Mouse (Mus musculus) heart, postnatal 0 days (tissue): ENCODE data around the gene Tspoap1. TPM values are rescaled to one million over a fixed set of nuclear protein-coding genes. Genes with fewer than 3 reads are reported as not detected.

Experiments used
- ATAC-seq: fragments of 200-750 bp; cut with Nextera tagmentation; 2 replicates; pipeline ENCODE4 v1.8.0; 2017; ENCODE audit warnings: low read depth, moderate number of reproducible peaks, moderate library complexity; ENCODE audit not compliant: insufficient read depth
- DNase-seq: peaks from one replicate; pipeline ENCODE4 v3.0.0-alpha.2; 2016; ENCODE audit warnings: low spot score
- H3K27ac ChIP-seq: fragments of 300-500 bp; sonication (generic); 2 replicates; pipeline ENCODE4 v1.5.1; 2014; ENCODE audit warnings: low read depth, mild to moderate bottlenecking
- H3K27me3 ChIP-seq: fragments of 300-500 bp; sonication (generic); 2 replicates; pipeline ENCODE4 v1.6.1; 2014; ENCODE audit warnings: low read length, mixed read lengths; ENCODE audit not compliant: control insufficient read depth, insufficient read depth
- H3K36me3 ChIP-seq: fragments of 300-500 bp; sonication (generic); replicated peaks from 2 replicates; pipeline ENCODE4 v1.6.1; 2014; ENCODE audit warnings: low read length, mixed read lengths; ENCODE audit not compliant: control insufficient read depth, insufficient read depth
- H3K4me1 ChIP-seq: fragments of 300-500 bp; sonication (generic); 2 replicates; pipeline ENCODE4 v1.6.1; 2014; ENCODE audit warnings: antibody characterized with exemption; ENCODE audit not compliant: control insufficient read depth, insufficient read depth
- H3K4me2 ChIP-seq: fragments of 300-500 bp; sonication (generic); 2 replicates; pipeline ENCODE4 v1.6.1; 2014; ENCODE audit warnings: low read depth, mild to moderate bottlenecking, low read length, moderate library complexity
- H3K4me3 ChIP-seq: fragments of 300-500 bp; sonication (generic); 2 replicates; pipeline ENCODE4 v1.5.1; 2014; ENCODE audit warnings: low read depth, low read length
- H3K9ac ChIP-seq: fragments of 300-500 bp; sonication (generic); replicated peaks from 2 replicates; pipeline ENCODE4 v1.6.1; 2014; ENCODE audit warnings: low read depth, low read length, mixed read lengths
- H3K9me3 ChIP-seq: fragments of 300-500 bp; sonication (generic); replicated peaks from 2 replicates; pipeline ENCODE4 v1.6.1; 2016; ENCODE audit warnings: low read length; ENCODE audit not compliant: control insufficient read depth
- CTCF ChIP-seq: IDR thresholded peaks from 2 replicates; pipeline ENCODE4 v1.5.1; 2016; ENCODE audit warnings: antibody characterized with exemption, control low read depth, low read depth
- EP300 ChIP-seq: IDR thresholded peaks from 2 replicates; pipeline ENCODE4 v1.6.1; 2016; ENCODE audit warnings: antibody characterized with exemption, low read depth
- WGBS: fragments of 180-500 bp; shearing (Covaris S2); extraction: QIAGEN DNeasy Blood & Tissue Kit; methylation state at CpG from one replicate; pipeline ENCODE4 v1.1.7; 2014; 5-methylcytosine and 5-hydroxymethylcytosine counted together
- polyA plus RNA-seq: library from polyadenylated mRNA; unstranded; fragments of >200 nt; fragmentation: Nextera tagmentation; extraction: Ambion mirVana; gene quantifications from 2 replicates; pipeline ENCODE4 v1.2.1, GENCODE M21; 2015
- total RNA-seq: library from RNA; depleted of rRNA; stranded (reverse); fragments of >200 nt; gene quantifications from 2 replicates; pipeline ENCODE4 v1.2.3, GENCODE M21; 2014; ENCODE audit warnings: low replicate concordance

Tspoap1 gene
- total and polyA plus RNA-seq, 2 experiments from 2014 or later: not detected

- H3K27me3 ChIP-seq: peaks cover 46% of the 10 kb centered on the region
- peaks cover 6% of the 10 kb centered on the region; the same call in 1 of the 2 replicates for H3K4me1 ChIP-seq
- no peak for ATAC-seq
- 73% methylated on average over 4 of the region's 4 CpGs for WGBS
- TF ChIP-seq CTCF: no peak
- no peak for TF ChIP-seq EP300
- H3K4me3 ChIP-seq: no peak overlapping the region
- H3K27ac ChIP-seq: no peak overlapping the region
- H3K9me3 ChIP-seq: no peaks in the 10 kb centered on the region
- no peak for DNase-seq
- no peaks in the 10 kb centered on the region for H3K36me3 ChIP-seq
- H3K9ac ChIP-seq: no peak overlapping the region
- H3K4me2 ChIP-seq: no peak overlapping the region
Measured at GRCm38 (mm10) chr11:87779392-87779791, 19.1 kb downstream of the Tspoap1 start.

GRCm38 (mm10) chr11:87780130-87780529 is 19.8 kb downstream of the Tspoap1 start:
- H3K9me3 ChIP-seq: no peaks in the 10 kb centered on the region
- no peak overlapping the region for H3K4me2 ChIP-seq
- no peak for TF ChIP-seq CTCF
- no peak for TF ChIP-seq EP300
- DNase-seq (no peak), ATAC-seq (no peak)
- no peak overlapping the region for H3K9ac ChIP-seq
- peaks cover 46% of the 10 kb centered on the region for H3K27me3 ChIP-seq
- no peaks in the 10 kb centered on the region for H3K36me3 ChIP-seq
- no peak overlapping the region for H3K27ac ChIP-seq
- H3K4me1 ChIP-seq: peaks cover 6% of the 10 kb centered on the region; the same call in 1 of the 2 replicates
- WGBS: 74% methylated on average over 8 of the region's 8 CpGs
- H3K4me3 ChIP-seq: no peak overlapping the region

DNA sequence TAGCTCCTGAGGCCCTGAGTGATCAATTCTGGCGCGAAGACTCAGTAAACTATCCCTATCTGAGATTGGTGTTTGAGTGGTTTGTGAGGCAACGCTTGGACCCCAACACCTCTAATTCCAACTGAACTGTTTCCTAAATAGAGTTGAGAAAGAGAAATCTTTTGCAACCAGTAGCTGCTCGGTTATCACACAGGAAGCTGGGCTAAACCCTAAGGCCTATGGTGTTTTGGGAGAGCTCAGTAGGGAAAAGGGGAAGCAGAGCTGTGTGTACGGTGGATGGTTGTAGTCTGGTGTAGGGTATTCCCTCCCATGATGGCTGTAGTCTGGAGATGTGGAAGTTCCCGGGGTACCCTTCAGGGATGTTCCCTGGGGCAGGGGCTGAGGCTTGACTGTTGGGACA is 29.7 kb downstream of the Tspoap1 start:
- H3K4me3 ChIP-seq: no peak overlapping the region
- no peak for TF ChIP-seq CTCF
- no peak for TF ChIP-seq EP300
- H3K4me2 ChIP-seq: no peak overlapping the region
- no peaks in the 10 kb centered on the region for H3K9me3 ChIP-seq
- no peaks in the 10 kb centered on the region for H3K27me3 ChIP-seq
- WGBS: 69% methylated on average over 6 of the region's 6 CpGs
- H3K9ac ChIP-seq: no peak overlapping the region
- DNase-seq (no peak), ATAC-seq (no peak)
- H3K36me3 ChIP-seq: no peaks in the 10 kb centered on the region
- no peak overlapping the region for H3K27ac ChIP-seq
- no peaks in the 10 kb centered on the region for H3K4me1 ChIP-seq

DNA sequence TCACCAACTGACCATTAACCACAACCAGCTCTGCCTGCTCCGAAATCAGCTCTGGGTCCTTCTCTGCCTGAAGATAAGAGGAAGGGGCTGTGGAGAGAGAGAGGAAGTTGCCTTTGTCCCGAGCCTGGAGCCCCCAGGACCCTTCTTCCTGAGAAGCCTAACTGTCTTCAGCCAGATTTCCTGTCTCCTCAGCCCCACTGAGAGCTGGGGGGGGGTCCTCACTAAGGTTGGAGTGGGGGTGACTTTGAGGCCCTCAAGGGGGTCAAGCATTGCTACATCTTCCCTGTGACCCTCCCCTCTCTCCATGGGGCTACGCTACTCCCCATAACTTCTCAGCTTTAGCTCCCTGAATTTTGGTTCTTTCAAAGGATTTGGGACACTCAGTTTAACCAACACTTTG is 33.1 kb downstream of the Tspoap1 start, which contains the start of gene Mpo:
Mpo (plus strand) TSS at position 122 of the 400 bp plus-strand sequence.
- Histone ChIP-seq H3K4me1 (no peaks in the 10 kb centered on the region), H3K9ac (no peak within 1 kb of the TSS), H3K27ac (no peak within 1 kb of the TSS), H3K36me3 (no peaks in the 10 kb centered on the region), H3K4me3 (no peak within 1 kb of the TSS), H3K27me3 (0 out of 2 replicates have a peak, but pooled peaks cover 6% of the 10 kb centered on the region), H3K4me2 (no peak within 1 kb of the TSS), H3K9me3 (no peaks in the 10 kb centered on the region)
- DNase-seq (no peak), ATAC-seq (no peak)
- TF ChIP-seq CTCF (no peak), EP300 (no peak)
- 42% methylated on average over 3 of the region's 3 CpGs for WGBS

DNA sequence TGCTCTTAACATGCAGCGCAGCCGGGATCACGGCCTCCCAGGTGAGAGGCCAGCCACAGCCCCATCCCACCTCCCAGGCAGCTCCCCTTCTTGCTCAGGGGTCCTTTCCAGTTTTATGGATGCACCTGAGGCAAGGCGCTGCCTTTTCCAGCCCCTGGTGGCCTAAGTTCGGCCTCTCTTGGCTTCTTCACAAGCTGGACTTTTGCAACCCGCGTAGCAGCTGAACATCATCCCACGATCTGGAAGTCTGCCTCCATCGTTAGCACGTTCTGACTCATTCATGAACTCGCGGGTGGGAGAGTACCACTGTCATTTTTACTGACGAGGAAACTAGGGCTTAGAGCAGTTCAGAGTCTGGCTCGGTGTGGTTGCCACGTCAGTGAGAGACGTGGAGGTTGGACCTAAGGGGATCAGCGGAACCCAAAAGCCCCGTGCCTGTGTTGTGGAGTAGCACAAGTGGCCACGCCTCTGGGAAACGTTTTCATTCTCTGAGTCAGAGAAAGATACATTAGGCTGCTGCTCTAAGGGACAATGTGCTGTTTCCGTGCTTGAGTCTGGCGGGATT is 41.5 kb downstream of the Tspoap1 start:
- ATAC-seq: no peak
- no peak for TF ChIP-seq EP300
- no peak for TF ChIP-seq CTCF
- Histone ChIP-seq H3K4me3 (no peak overlapping the region), H3K9me3 (no peaks in the 10 kb centered on the region), H3K27ac (no peak overlapping the region), H3K4me2 (no peak overlapping the region), H3K27me3 (0 out of 2 replicates have a peak, but pooled peaks cover 6% of the 10 kb centered on the region), H3K36me3 (no peaks in the 10 kb centered on the region), H3K9ac (no peak overlapping the region), H3K4me1 (no peaks in the 10 kb centered on the region)
- no peak for DNase-seq
- WGBS: 79% methylated on average over 22 of the region's 22 CpGs

- Histone ChIP-seq H3K4me2 (no peak overlapping the region), H3K4me3 (no peak overlapping the region), H3K9me3 (no peaks in the 10 kb centered on the region), H3K4me1 (no peaks in the 10 kb centered on the region), H3K27me3 (no peaks in the 10 kb centered on the region), H3K36me3 (no peaks in the 10 kb centered on the region), H3K27ac (no peak overlapping the region), H3K9ac (no peak overlapping the region)
- no peak for DNase-seq
- ATAC-seq: no peak
- WGBS: 45% methylated on average over 14 of the region's 14 CpGs
- TF ChIP-seq EP300 (no peak), CTCF (peak; percentile 52)
Measured at GRCm38 (mm10) chr11:87802621-87803020, 42.3 kb downstream of the Tspoap1 start.
